Mouse (Mus musculus) R1 (cell line): Measurements from ENCODE around the gene Wdr82.

Experiments
- DNase-seq: peaks from one replicate; pipeline ENCODE4 v3.0.0-alpha.2; 2018; ENCODE audit warnings: low read depth, low spot score

The Wdr82 gene

DNA sequence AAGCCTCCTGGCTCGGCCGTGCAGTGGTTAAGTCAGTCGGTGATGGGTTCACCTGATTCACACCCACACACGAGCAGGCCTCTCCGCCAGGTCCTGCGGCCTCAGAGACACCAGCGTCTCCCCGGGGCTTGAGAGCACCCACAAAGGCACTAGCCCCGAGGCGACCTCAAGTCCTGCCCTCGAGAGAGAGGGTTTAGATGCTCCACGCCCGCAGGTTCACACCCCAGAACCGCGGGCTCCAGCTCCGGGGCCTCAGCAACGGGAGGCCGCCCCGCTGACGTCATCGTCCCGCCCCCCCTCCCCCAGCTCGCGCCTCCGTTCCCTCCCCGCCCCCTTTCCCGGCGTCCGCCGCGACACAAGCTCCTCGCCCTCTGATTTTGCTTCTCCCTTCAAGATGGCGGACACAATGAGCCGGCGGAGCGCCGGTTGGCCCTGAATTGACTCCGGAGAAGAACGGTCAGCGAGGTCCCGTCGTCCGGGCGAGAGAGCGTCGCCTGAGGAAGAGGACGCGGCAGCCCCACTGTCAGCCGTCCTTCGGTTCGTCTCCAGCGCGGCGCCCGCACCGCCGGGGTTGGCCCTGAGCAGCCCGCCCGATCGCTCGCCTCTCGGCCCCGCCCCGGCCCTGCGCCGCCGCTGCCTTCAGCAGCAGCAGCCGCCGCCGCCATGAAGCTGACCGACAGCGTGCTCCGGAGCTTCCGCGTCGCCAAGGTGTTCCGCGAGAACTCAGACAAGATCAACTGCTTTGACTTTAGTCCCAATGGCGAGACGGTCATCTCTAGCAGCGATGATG lies at the start of gene Wdr82:
Wdr82 (plus strand) TSS at position 373 of the 790 bp plus-strand sequence.
- peak; percentile 93 for DNase-seq

DNA sequence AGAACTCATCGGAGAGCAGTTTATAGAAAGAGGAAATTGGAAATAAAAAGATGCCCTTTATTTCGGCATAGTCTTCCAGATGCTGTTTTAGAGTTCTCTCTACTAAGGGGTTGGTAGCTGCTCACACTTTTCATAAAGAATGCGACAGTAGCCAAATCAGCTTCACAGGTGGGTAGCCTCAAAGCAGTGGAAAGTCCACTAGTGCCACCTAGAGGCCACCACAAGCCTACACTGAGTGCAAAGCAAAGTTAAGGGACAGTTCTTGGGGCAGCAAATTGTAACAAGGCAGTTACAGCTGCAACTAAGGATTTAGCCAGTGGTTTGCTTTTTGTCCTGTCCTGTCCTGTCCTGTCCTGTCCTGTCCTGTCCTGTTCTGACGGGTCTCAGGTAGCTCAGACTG lies 47.1 kb upstream of the Wdr82 start:
- DNase-seq = peak; percentile 54

- DNase-seq = peak; percentile 74
These were observed 43.9 kb upstream of the Wdr82 start for GRCm38 (mm10) chr9:106126786-106127251.

GRCm38 (mm10) chr9:106129072-106129471 lies 41.7 kb upstream of the Wdr82 start:
- DNase-seq = no peak

- no peak for DNase-seq
These were observed 40.5 kb upstream of the Wdr82 start for GRCm38 (mm10) chr9:106130250-106130649.

DNA sequence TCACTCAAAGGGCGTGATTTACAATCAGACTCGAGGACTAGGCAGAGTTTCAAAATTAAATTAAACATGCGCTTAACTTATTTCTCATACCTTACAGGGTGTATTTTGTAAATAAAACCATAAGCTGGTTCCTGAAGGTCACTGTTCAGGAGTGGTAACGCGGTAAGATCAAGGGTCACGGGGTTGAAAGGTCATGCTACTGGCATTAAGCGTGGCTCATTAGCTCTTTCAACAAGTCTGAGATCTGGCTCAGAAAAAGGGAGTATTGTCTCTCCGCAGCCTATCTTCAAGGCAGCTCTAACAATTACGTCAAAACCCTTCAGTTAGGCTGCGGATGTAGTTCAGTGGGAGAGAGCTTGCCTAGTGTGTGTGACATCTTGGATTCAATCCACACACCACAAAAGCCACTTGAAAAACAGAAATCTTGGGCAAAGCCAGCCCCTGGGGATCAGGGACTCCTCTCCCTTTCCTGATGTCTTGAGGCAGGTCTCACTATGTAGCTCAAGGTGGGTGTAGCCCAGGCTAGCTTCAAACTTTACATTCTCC lies 33.0 kb upstream of the Wdr82 start:
- DNase-seq = no peak

GRCm38 (mm10) chr9:106139763-106140162 lies 31.0 kb upstream of the Wdr82 start:
- DNase-seq = no peak

GRCm38 (mm10) chr9:106141955-106142354 lies 28.8 kb upstream of the Wdr82 start:
- DNase-seq = no peak

DNA sequence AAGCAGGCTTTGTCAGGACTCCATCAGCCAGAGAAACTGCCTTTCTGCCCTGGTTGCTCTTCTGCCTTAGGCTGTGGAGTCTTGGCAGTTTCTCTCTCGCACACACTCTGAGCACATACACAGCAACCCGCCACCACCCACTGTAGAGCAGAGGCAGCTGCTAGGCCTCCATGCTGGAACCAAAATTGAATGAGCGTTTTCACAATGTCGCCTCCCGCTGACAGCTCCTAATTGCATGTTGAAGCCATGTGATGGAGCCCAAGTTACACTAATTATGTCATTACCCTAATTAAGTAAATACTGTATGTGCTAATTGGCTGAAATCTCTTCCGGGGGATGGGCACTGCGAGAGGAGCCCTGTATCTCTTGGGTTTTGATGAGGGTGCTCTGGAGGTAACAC lies 26.6 kb upstream of the Wdr82 start:
- DNase-seq = no peak

DNA sequence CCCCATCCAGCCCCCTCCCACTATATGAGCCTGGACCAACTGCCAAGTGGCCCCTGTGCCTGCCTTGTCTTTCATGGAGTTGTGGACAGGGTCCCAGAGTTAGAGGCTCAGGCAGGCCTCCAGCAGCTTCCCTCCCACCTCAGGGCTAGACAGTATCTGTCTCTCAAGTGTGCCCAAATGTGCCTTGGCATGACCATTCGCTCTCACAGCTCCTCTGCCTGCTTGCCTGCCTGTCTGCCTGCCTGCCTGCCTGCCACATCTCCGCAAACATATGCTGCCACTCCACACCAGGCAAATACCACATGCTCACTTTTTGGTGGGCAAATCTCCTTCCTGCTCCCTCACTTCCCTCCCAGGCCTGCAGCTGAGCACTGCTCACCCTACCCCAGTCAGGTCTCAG lies 25.1 kb upstream of the Wdr82 start:
- DNase-seq = no peak

DNA sequence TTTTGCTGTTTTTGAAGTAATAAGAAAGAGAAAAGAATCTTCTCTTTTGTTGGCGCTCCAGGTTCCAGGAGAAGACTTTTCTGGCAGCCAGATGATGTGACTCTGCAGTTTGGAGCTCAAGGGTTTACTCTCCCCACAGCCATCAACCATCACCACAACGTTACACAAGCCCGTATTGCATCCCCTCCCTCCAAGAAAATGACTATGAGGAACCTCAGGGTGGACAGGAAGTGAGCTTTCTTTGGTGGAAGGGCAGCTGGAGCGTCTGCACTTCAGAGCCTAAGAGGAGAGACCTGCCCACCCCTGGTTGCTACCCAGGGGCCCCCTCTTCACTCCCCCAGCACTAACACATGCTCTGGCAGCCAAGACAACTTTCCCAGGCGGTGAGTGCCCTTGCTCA lies 23.4 kb upstream of the Wdr82 start:
- no peak for DNase-seq

DNA sequence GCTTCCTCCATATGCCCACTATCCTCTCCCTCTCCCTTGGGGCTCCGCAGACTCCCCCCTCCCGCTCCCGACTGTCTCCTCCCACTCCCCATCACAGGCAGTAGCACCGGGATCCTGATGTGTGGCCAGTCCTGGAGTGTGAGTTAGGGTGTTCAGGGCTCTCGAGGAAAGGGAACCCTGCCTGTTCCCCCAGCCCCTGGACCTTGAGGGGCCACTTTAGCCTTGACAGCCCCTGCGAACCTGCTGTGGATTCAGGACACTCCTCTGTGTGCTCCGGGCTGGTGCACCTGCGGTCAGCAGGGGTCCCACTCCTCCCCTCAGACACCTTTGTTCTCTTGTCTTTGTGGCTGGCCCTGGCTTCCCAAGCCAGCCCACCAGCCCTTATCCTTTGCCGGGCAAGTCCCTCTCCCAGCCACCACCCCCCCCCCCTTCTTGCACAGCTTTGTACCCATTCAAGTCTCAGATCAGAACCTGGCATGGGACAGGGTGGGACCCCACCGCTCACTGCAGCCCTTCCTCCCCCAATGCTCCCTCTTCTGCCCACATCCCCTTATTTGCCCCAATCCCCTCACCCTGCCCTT lies 22.8 kb upstream of the Wdr82 start:
- no peak for DNase-seq

- DNase-seq = no peak
These were observed 22.0 kb upstream of the Wdr82 start for GRCm38 (mm10) chr9:106148541-106149398.

- DNase-seq = no peak
These were observed 21.4 kb upstream of the Wdr82 start for GRCm38 (mm10) chr9:106149399-106149754.

DNA sequence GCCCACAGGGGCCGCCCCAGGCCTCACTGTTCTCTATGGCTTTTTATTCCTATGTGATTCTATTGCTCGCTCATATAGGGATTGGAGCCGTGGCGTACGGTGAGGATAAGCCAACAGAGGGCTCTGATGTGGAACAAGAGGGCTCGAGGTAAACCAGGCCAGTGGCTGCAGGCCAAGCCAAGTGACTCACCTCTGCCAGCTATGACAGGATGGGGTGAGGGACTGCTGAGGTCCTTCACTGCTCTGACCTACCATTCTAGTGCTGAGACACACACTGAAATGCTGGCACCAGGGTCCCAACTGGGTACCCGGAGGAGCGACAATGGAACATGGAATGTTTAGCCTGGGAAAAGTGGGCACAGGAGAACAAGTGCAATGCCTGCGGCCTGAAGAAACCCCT lies 16.6 kb upstream of the Wdr82 start:
- DNase-seq = no peak

DNA sequence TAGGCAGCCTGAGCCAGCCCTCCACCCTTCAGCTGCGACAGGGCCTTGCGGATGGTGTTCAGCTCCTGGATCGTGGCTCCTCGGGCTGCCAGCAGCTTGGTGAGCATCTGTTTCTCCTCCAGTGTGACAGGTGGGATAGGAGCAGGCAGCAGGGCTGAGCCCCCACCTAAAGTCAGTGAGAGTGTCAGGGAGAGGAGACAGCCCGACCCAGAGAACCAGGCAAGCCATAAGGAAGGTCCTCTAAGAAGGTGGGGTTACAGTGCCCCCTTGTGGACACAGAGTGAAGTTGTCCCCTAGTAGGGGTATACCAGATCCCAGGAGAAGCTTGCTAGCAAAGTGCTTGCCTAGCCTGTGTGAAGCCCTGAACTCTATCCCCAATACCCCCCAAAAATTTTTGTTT lies 14.3 kb upstream of the Wdr82 start:
- DNase-seq = peak; percentile 87

DNA sequence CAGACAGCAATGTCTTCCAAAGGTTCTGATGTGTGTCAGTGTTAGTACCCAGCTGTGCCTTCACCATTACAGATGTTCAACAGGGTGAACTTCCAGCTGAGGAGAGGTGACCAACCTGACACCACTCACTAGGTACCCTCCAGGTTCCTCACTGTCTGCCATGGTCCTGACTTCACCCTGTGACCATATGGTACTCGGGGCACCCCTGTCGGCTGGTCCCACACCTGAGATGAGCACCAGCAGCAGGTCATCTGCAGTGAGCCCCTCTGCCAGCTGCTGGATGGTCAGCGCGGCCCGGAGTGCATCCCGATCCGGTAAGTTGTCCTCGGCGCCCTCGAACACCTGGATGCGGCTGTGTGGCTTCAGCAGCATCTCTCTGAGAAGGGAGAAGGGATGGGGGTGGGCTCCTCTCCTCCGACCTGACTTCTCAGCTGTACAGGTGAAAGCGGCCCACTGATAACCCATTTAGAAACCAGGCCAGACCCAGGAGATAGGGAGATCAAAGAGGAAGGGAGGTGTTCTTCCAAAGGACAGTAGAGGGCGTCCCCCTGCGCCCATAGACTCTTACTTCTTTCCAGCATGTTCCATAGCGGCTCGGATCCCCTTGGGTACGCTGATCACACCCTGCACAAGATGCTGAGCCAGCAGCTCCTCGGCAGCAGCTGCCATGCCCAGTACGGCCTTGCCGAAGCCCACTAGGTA lies 13.7 kb upstream of the Wdr82 start:
- DNase-seq = no peak

DNA sequence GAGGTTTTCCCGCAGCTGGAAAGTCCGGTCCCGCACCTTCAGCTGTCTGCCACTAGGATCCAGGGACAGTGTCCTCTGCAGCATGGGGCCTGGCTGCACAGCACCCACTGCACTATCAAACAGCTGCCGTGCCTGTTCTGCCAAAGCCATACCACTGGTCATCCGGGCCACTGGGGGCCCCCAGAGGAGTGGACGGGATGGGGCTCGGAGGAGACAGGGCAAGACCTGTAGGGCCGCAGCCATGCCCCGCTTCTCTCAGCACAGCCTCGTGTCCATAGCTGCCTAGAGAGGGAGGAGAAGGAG lies 13.2 kb upstream of the Wdr82 start:
- no peak for DNase-seq

DNA sequence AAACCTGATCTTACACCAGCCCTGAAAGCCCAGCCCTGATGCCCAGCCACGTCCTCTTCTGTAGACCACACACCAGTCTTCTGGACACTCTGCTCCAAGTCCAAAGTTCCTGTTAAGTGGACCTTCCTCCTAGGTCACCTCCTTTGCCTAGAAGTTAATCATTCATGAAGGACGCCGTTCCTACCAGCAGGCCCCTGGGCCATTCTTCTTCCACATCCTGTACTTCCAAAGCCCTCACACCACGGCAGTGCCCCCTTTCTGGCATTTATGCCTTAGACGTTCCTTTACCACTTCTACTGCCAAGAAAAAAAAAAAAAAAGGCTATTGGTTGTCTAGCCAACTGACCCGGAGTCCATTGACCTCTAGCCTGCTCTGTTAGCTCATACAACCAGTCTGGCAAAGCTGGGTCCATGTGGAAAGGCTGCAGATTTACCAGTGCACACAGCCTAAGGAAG lies 12.7 kb upstream of the Wdr82 start, which contains the start of gene Glyctk:
Glyctk (minus strand) TSS at position 102 of the 455 bp plus-strand sequence.
- no peak for DNase-seq

GRCm38 (mm10) chr9:106159237-106159636 lies 11.5 kb upstream of the Wdr82 start:
- DNase-seq = no peak

- peak; percentile 93 for DNase-seq
These were observed 10.9 kb upstream of the Wdr82 start for GRCm38 (mm10) chr9:106159784-106160301.
